ENCODE assay signal across 12 mouse cellular contexts in the genomic region with DNA sequence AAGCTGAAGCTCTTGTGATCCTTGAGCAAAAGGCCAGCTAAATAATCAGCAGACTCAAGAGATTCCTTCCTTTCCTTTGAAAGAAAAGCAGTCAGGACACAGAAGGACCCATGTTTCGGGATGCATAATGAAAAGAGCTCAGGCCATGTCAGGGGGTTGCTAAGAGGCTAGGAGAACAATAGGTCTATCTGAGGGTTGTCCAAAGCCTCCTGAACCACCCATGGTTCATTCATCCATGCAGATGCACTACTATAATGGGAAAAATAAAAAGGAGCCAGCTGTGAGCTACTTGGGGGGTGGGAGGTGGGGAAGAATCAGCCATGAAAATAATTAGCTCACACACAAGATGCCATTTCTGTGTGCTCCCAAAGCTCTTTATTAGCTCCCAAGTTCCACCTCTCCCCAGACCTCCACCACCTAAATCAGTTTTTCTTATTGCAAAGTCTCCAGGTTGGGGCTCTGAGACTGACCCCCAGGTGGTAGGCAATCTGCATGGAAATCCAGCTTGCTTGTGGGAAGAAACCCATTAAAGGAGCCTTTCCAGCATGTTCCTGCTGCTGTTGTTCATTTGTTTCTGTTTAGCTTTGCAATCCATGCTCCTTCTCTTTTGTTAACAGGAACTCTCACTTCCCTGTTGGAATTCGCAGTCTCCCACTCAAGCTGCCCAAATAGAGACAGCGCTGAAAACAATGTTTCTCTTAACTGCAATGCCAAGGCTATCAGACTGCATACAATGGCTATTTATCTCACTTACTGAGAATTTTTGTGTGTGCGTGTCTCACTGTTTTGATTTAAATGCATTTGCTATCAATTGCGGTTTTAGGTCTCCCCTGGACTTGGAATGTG. TPM values are rescaled to one million over a fixed set of nuclear protein-coding genes. Genes with fewer than 3 reads are reported as not detected.
A peak's percentile ranks its signal among the peaks of the same experiment; 100 is the strongest.
DNase-seq lines count a peak whose midpoint lies in the region; ATAC-seq and TF ChIP-seq lines count a peak whose summit lies in the region.
"Had no signal": no experiment of that assay in that cellular context is flagged by ENCODE, and none has a peak within 500 bp of the region (broad histone marks: within the 10 kb centered on the region; RNA-seq: fewer than 3 reads in every experiment).

No protein-coding gene starts in this region.

- no peak overlapping the region for H3K9ac ChIP-seq in forebrain, embryonic 12.5 days
- no peak overlapping the region for H3K9ac ChIP-seq in hindbrain, postnatal 0 days (replicated peaks; ENCODE audit: low read length)
- no peak overlapping the region for H3K9ac ChIP-seq in neural tube, embryonic 12.5 days
- H3K9ac ChIP-seq in intestine, embryonic 16.5 days (ENCODE audit: low read depth, low read length), result no peak overlapping the region
- no peak overlapping the region for H3K9ac ChIP-seq in intestine, embryonic 15.5 days
- H3K9ac ChIP-seq: kidney, embryonic 15.5 days had no signal

- H3K27ac ChIP-seq in forebrain, embryonic 12.5 days, result peak overlapping the region; percentile 65
- H3K27ac ChIP-seq in hindbrain, postnatal 0 days, result peak overlapping the region; percentile 49; the same call in 1 of the 2 replicates
- no peak overlapping the region for H3K27ac ChIP-seq in neural tube, embryonic 12.5 days
- H3K27ac ChIP-seq in intestine, embryonic 16.5 days (ENCODE audit: low read length), result no peak overlapping the region
- H3K27ac ChIP-seq in intestine, embryonic 15.5 days, result no peak overlapping the region
- H3K27ac ChIP-seq: kidney, embryonic 15.5 days had no signal

- H3K36me3 ChIP-seq in forebrain, embryonic 12.5 days (replicated peaks), result no peaks in the 10 kb centered on the region
- H3K36me3 ChIP-seq in hindbrain, postnatal 0 days (ENCODE audit: insufficient read depth, low read length), result no peaks in the 10 kb centered on the region
- no peaks in the 10 kb centered on the region for H3K36me3 ChIP-seq in neural tube, embryonic 12.5 days
- no peaks in the 10 kb centered on the region for H3K36me3 ChIP-seq in intestine, embryonic 16.5 days (ENCODE audit: control insufficient read depth, insufficient read depth, low read length)
- no peaks in the 10 kb centered on the region for H3K36me3 ChIP-seq in intestine, embryonic 15.5 days
- H3K36me3 ChIP-seq: kidney, embryonic 15.5 days had no signal

- 8% methylated on average over 5 of the region's 5 CpGs for WGBS in forebrain, embryonic 12.5 days
- 22% methylated on average over 5 of the region's 5 CpGs for WGBS in hindbrain, postnatal 0 days
- 23% methylated on average over 5 of the region's 5 CpGs for WGBS in neural tube, embryonic 12.5 days
- 48% methylated on average over 5 of the region's 5 CpGs for WGBS in intestine, embryonic 16.5 days
- 54% methylated on average over 5 of the region's 5 CpGs for WGBS in intestine, embryonic 15.5 days

- no peaks in the 10 kb centered on the region for H3K9me3 ChIP-seq in forebrain, embryonic 12.5 days
- no peaks in the 10 kb centered on the region for H3K9me3 ChIP-seq in hindbrain, postnatal 0 days (ENCODE audit: low read length)
- H3K9me3 ChIP-seq in neural tube, embryonic 12.5 days, result no peaks in the 10 kb centered on the region
- H3K9me3 ChIP-seq in intestine, embryonic 16.5 days (ENCODE audit: control insufficient read depth, low read length), result no peaks in the 10 kb centered on the region
- no peaks in the 10 kb centered on the region for H3K9me3 ChIP-seq in intestine, embryonic 15.5 days
- H3K9me3 ChIP-seq: kidney, embryonic 15.5 days had no signal

- no peak for TF ChIP-seq CTCF in brain, embryonic 14.5 days (IDR thresholded peaks at IDR 0.05; ENCODE audit: borderline replicate concordance, extremely low read depth, insufficient read depth, insufficient read length)
- TF ChIP-seq CTCF in hindbrain, postnatal 0 days (IDR thresholded peaks at IDR 0.05; ENCODE audit: low read depth), result no peak

- DNase-seq in brain, embryonic 14.5 days (ENCODE audit: low read depth), result peak; percentile 69
- no peak for DNase-seq in hindbrain, postnatal 0 days (ENCODE audit: low spot score)
- no peak for DNase-seq in thymus, adult 18-20 months
- DNase-seq in heart, postnatal 36 days, result no peak
- DNase-seq: gastrocnemius, postnatal 10 days; right cerebral cortex, adult 18-20 months had no signal

- H3K27me3 ChIP-seq in forebrain, embryonic 12.5 days, result no peaks in the 10 kb centered on the region
- no peaks in the 10 kb centered on the region for H3K27me3 ChIP-seq in hindbrain, postnatal 0 days (ENCODE audit: insufficient read depth, low read length)
- H3K27me3 ChIP-seq in neural tube, embryonic 12.5 days (replicated peaks), result no peaks in the 10 kb centered on the region
- no peaks in the 10 kb centered on the region for H3K27me3 ChIP-seq in intestine, embryonic 16.5 days (replicated peaks; ENCODE audit: control insufficient read depth, insufficient read depth, low read length)
- no peaks in the 10 kb centered on the region for H3K27me3 ChIP-seq in intestine, embryonic 15.5 days (replicated peaks)
- H3K27me3 ChIP-seq: kidney, embryonic 15.5 days had no signal

- no peak overlapping the region for H3K4me3 ChIP-seq in forebrain, embryonic 12.5 days (replicated peaks)
- no peak overlapping the region for H3K4me3 ChIP-seq in hindbrain, postnatal 0 days (ENCODE audit: low read length)
- H3K4me3 ChIP-seq in neural tube, embryonic 12.5 days, result no peak overlapping the region
- H3K4me3 ChIP-seq in intestine, embryonic 16.5 days (ENCODE audit: low read length), result no peak overlapping the region
- no peak overlapping the region for H3K4me3 ChIP-seq in intestine, embryonic 15.5 days (replicated peaks)
- H3K4me3 ChIP-seq: kidney, embryonic 15.5 days had no signal

- no peak overlapping the region; the same call in 1 of the 2 replicates for H3K4me2 ChIP-seq in forebrain, embryonic 12.5 days
- H3K4me2 ChIP-seq in hindbrain, postnatal 0 days (ENCODE audit: low read depth, low read length), result no peak overlapping the region
- H3K4me2 ChIP-seq in neural tube, embryonic 12.5 days (replicated peaks), result no peak overlapping the region
- no peak overlapping the region for H3K4me2 ChIP-seq in intestine, embryonic 16.5 days (ENCODE audit: low read depth, low read length)
- H3K4me2 ChIP-seq in intestine, embryonic 15.5 days (replicated peaks), result no peak overlapping the region
- H3K4me2 ChIP-seq: kidney, embryonic 15.5 days had no signal

- TF ChIP-seq POLR2A in brain, embryonic 14.5 days (IDR thresholded peaks at IDR 0.05; ENCODE audit: borderline replicate concordance, extremely low read depth, insufficient read depth, insufficient read length, poor library complexity, severe bottlenecking), result no peak

- intact Hi-C loops in heart, postnatal 36 days (cut with DNase I), result no loop called here

- peaks cover 22% of the 10 kb centered on the region for H3K4me1 ChIP-seq in forebrain, embryonic 12.5 days
- peaks cover 12% of the 10 kb centered on the region for H3K4me1 ChIP-seq in hindbrain, postnatal 0 days (ENCODE audit: insufficient read depth, low read length)
- peaks cover 9% of the 10 kb centered on the region; the same call in 1 of the 2 replicates for H3K4me1 ChIP-seq in neural tube, embryonic 12.5 days
- no peaks in the 10 kb centered on the region for H3K4me1 ChIP-seq in intestine, embryonic 16.5 days (ENCODE audit: control insufficient read depth, insufficient read depth, low read length)
- H3K4me1 ChIP-seq in intestine, embryonic 15.5 days (replicated peaks), result no peaks in the 10 kb centered on the region
- H3K4me1 ChIP-seq: kidney, embryonic 15.5 days had no signal

- ATAC-seq in forebrain, embryonic 12.5 days (ENCODE audit: low FRiP score), result peak; percentile 64; the same call in 1 of the 2 replicates
- no peak for ATAC-seq in hindbrain, postnatal 0 days
- ATAC-seq in neural tube, embryonic 12.5 days (ENCODE audit: low FRiP score, low read depth), result peak; percentile 55; the same call in 1 of the 2 replicates
- ATAC-seq in intestine, embryonic 16.5 days, result no peak
- ATAC-seq in intestine, embryonic 15.5 days, result no peak
- ATAC-seq: lung, postnatal 0 days had no signal

RNA-seq across cellular contexts. Expression of gene AL731706.2, which starts 30.7 kb away (rescaled TPM):
- polyA plus RNA-seq in brain, embryonic 14.5 days (2012; rRNA removed), result 50.7 TPM in 1 of 2 replicates, not detected in the other
- 17.2 and 24.3 TPM in 2 replicates for polyA plus RNA-seq in forebrain, embryonic 12.5 days (2016; fragmentation: Nextera tagmentation; extraction: Ambion mirVana)
- total RNA-seq in hindbrain, postnatal 0 days (2014; rRNA removed), result not detected in 2 replicates
- 18.2 and 21.4 TPM in 2 replicates for polyA plus RNA-seq in hindbrain, postnatal 0 days (2015; fragmentation: Nextera tagmentation; extraction: Ambion mirVana)
- 19.5 and 31.7 TPM in 2 replicates for polyA plus RNA-seq in neural tube, embryonic 12.5 days (2016; fragmentation: Nextera tagmentation; extraction: Ambion mirVana)
- total RNA-seq in heart, postnatal 36 days (2021), result 10 to 100 TPM; 22.3 to 33.7 TPM
- polyA plus RNA-seq in intestine, embryonic 16.5 days (2015; fragmentation: Nextera tagmentation; extraction: Ambion mirVana), result 50.8 and 55.8 TPM in 2 replicates
- 49.3 and 58.5 TPM in 2 replicates for polyA plus RNA-seq in intestine, embryonic 15.5 days (2015; fragmentation: Nextera tagmentation; extraction: Ambion mirVana)

RNA-seq across cellular contexts. Expression of gene Slx4ip, which starts 36.3 kb away (rescaled TPM):
- polyA plus RNA-seq in brain, embryonic 14.5 days (2012; rRNA removed), result 5.0 and 8.3 TPM in 2 replicates
- 11.6 and 12.1 TPM in 2 replicates for polyA plus RNA-seq in forebrain, embryonic 12.5 days (2016; fragmentation: Nextera tagmentation; extraction: Ambion mirVana)
- total RNA-seq in hindbrain, postnatal 0 days (2014; rRNA removed), result 7.0 and 7.3 TPM in 2 replicates
- 8.1 TPM in 2 replicates for polyA plus RNA-seq in hindbrain, postnatal 0 days (2015; fragmentation: Nextera tagmentation; extraction: Ambion mirVana)
- polyA plus RNA-seq in neural tube, embryonic 12.5 days (2016; fragmentation: Nextera tagmentation; extraction: Ambion mirVana), result 10.7 and 12.1 TPM in 2 replicates
- 1 to 10 TPM; 1.3 to 2.0 TPM for total RNA-seq in heart, postnatal 36 days (2021)
- polyA plus RNA-seq in intestine, embryonic 16.5 days (2015; fragmentation: Nextera tagmentation; extraction: Ambion mirVana), result 4.4 and 5.1 TPM in 2 replicates
- polyA plus RNA-seq in intestine, embryonic 15.5 days (2015; fragmentation: Nextera tagmentation; extraction: Ambion mirVana), result 5.3 and 6.7 TPM in 2 replicates

RNA-seq across cellular contexts. Expression of gene AL731706.1, which starts 36.4 kb away (rescaled TPM):
- 10.0 and 12.5 TPM in 2 replicates for polyA plus RNA-seq in brain, embryonic 14.5 days (2012; rRNA removed)
- 23.3 and 25.8 TPM in 2 replicates for polyA plus RNA-seq in forebrain, embryonic 12.5 days (2016; fragmentation: Nextera tagmentation; extraction: Ambion mirVana)
- 8.3 and 14.2 TPM in 2 replicates for total RNA-seq in hindbrain, postnatal 0 days (2014; rRNA removed)
- 19.4 and 20.6 TPM in 2 replicates for polyA plus RNA-seq in hindbrain, postnatal 0 days (2015; fragmentation: Nextera tagmentation; extraction: Ambion mirVana)
- polyA plus RNA-seq in neural tube, embryonic 12.5 days (2016; fragmentation: Nextera tagmentation; extraction: Ambion mirVana), result 25.0 and 26.5 TPM in 2 replicates
- 10 to 100 TPM; 37.3 to 38.0 TPM for total RNA-seq in heart, postnatal 36 days (2021)
- 45.5 and 45.6 TPM in 2 replicates for polyA plus RNA-seq in intestine, embryonic 16.5 days (2015; fragmentation: Nextera tagmentation; extraction: Ambion mirVana)
- 42.5 and 45.6 TPM in 2 replicates for polyA plus RNA-seq in intestine, embryonic 15.5 days (2015; fragmentation: Nextera tagmentation; extraction: Ambion mirVana)

RNA-seq across cellular contexts. Expression of gene Mkks, which starts 36.4 kb away (rescaled TPM):
- polyA plus RNA-seq in brain, embryonic 14.5 days (2012; rRNA removed), result 9.9 and 10.6 TPM in 2 replicates
- polyA plus RNA-seq in forebrain, embryonic 12.5 days (2016; fragmentation: Nextera tagmentation; extraction: Ambion mirVana), result 10.6 and 12.7 TPM in 2 replicates
- 6.4 and 9.4 TPM in 2 replicates for total RNA-seq in hindbrain, postnatal 0 days (2014; rRNA removed)
- 6.4 and 10.5 TPM in 2 replicates for polyA plus RNA-seq in hindbrain, postnatal 0 days (2015; fragmentation: Nextera tagmentation; extraction: Ambion mirVana)
- 12.9 and 14.2 TPM in 2 replicates for polyA plus RNA-seq in neural tube, embryonic 12.5 days (2016; fragmentation: Nextera tagmentation; extraction: Ambion mirVana)
- 10 to 100 TPM; 28.5 to 28.6 TPM for total RNA-seq in heart, postnatal 36 days (2021)
- polyA plus RNA-seq in intestine, embryonic 16.5 days (2015; fragmentation: Nextera tagmentation; extraction: Ambion mirVana), result 17.3 and 18.9 TPM in 2 replicates
- 15.7 and 18.5 TPM in 2 replicates for polyA plus RNA-seq in intestine, embryonic 15.5 days (2015; fragmentation: Nextera tagmentation; extraction: Ambion mirVana)

Comparison
In these comparisons a context has a peak if more than half of its experiments do, and no peak if none do; other contexts are left out.
1. ATAC-seq: peak in forebrain, embryonic 12.5 days (single experiment) and neural tube, embryonic 12.5 days (single experiment); none in hindbrain, postnatal 0 days (single experiment), intestine, embryonic 16.5 days (single experiment) and intestine, embryonic 15.5 days (single experiment).
2. H3K27ac ChIP-seq: peak in forebrain, embryonic 12.5 days (single experiment) and hindbrain, postnatal 0 days (single experiment); none in neural tube, embryonic 12.5 days (single experiment), intestine, embryonic 16.5 days (single experiment) and intestine, embryonic 15.5 days (single experiment).